Mouse (Mus musculus): ENCODE results near the gene Dusp6. TPM values are rescaled to one million over a fixed set of nuclear protein-coding genes. Genes with fewer than 3 reads are reported as not detected.

Dusp6 gene
- total and polyA plus RNA-seq, 2 experiments from 2014 or later, result 32.5 to 65.3 TPM

DNA sequence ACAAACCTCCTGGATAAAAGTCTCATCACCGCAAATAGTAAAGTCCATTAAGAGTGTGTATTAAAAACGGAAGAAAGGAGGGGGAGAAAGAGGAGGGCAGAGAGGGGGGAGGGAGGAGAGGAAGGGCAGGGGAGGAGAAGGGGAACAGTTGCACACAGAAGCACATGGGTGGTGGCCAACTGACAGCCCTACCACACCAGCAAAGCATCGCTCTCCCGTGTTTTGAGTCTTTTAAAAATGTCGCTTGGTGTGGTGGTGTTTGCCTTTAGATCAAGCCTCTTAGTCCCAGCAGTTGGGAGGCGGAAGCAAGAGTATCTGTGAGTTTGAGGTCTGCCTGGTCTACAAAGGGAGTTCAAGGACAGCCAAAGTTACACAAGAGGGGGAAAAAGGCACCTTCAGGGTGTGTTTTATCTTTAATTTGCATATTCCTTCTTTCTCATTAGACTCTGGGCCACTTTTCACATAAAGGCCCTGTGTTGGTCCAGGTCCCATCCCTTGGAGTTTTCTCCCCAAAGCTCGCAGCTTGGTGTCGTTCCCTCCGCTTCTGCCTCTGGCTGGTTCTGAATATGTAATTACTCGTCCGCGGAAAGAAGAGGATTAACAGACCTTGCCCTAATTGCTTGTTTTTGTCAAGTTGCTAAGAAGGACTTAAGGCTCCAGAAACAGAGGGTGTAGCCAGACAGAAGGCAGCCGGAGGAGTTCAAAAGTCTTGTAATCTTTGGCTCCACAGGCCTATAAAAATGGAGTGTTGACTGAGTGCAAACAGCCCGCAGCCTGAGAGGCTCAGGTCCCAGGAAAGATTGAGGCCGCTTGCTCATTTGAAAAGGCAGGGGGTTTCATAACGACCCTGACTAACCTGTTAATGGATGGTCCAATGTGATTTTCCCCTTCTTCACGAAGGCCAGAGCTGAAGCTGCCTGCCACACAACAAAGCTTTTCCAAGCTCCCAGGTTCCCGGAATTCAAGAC, 35.6 kb downstream of the Dusp6 start:
- Histone ChIP-seq H3K9ac (replicated peaks; ENCODE audit: low read length) (no peak overlapping the region), H3K27me3 (ENCODE audit: insufficient read depth, low read length) (no peaks in the 10 kb centered on the region), H3K36me3 (ENCODE audit: insufficient read depth, low read length) (no peaks in the 10 kb centered on the region), H3K27ac (no peak overlapping the region), H3K4me1 (ENCODE audit: insufficient read depth, low read length) (no peaks in the 10 kb centered on the region), H3K9me3 (ENCODE audit: low read length) (no peaks in the 10 kb centered on the region), H3K4me2 (ENCODE audit: low read depth, low read length) (0 out of 2 replicates have a peak overlapping the region, but pooled peaks have one; percentile 6), H3K4me3 (ENCODE audit: low read length) (no peak overlapping the region)
- DNase-seq (ENCODE audit: low spot score) (peak; percentile 23), ATAC-seq (0 out of 2 replicates have a peak, but pooled peaks have one; percentile 18)
- WGBS, result 25% methylated on average over 18 of the region's 18 CpGs
- no peak for TF ChIP-seq CTCF (IDR thresholded peaks at IDR 0.05; ENCODE audit: low read depth)

DNA sequence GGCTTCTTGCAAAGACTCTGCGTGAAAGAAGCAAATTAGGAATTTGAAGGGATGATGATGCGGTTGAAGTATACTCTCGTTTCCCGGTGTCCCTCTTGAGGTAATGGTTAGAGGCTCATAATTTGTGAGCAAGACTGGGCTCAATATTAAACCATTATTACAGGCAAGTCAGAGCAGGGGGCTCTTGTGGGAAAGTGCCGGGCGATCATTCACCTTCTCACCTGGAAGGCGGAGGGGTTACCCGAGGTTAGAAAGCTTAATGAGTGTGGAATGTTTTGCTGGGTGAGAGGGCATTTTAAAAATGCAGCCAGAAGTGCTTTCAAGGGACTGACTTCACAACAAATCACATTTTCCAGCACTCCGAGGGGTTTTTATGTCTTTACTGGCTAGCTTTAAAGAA, 36.3 kb downstream of the Dusp6 start:
- Histone ChIP-seq H3K27ac (no peak overlapping the region), H3K9ac (replicated peaks; ENCODE audit: low read length) (no peak overlapping the region), H3K9me3 (ENCODE audit: low read length) (no peaks in the 10 kb centered on the region), H3K4me1 (ENCODE audit: insufficient read depth, low read length) (no peaks in the 10 kb centered on the region), H3K36me3 (ENCODE audit: insufficient read depth, low read length) (no peaks in the 10 kb centered on the region), H3K4me2 (ENCODE audit: low read depth, low read length) (no peak overlapping the region), H3K27me3 (ENCODE audit: insufficient read depth, low read length) (no peaks in the 10 kb centered on the region), H3K4me3 (ENCODE audit: low read length) (no peak overlapping the region)
- no peak for ATAC-seq
- WGBS, result 33% methylated on average over 9 of the region's 9 CpGs
- DNase-seq (ENCODE audit: low spot score), result no peak
- no peak for TF ChIP-seq CTCF (IDR thresholded peaks at IDR 0.05; ENCODE audit: low read depth)

DNA sequence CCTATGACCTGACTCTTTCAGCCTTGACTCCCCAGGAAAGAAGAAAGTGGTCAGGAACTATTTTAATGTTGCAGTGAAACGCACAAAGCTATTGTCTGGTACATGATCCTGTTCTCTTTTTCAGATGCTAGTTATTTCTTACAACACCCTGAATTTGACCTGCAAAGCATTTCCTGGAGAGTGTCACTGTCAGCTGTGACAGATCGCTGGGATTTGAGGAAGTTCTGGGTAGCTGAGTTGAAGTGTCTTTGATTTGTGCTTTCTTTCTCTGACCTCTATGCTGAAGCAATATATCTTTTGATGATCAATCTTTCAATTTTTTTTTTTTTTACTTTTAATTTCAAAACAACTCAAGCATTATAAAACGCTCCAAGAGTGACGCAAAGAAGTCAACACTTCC, 39.0 kb downstream of the Dusp6 start:
- no peaks in the 10 kb centered on the region for H3K9me3 ChIP-seq (ENCODE audit: low read length)
- no peak for TF ChIP-seq CTCF (IDR thresholded peaks at IDR 0.05; ENCODE audit: low read depth)
- H3K27ac ChIP-seq, result no peak overlapping the region
- no peak for DNase-seq (ENCODE audit: low spot score)
- no peaks in the 10 kb centered on the region for H3K36me3 ChIP-seq (ENCODE audit: insufficient read depth, low read length)
- WGBS, result 83% methylated on average over 4 of the region's 4 CpGs
- no peak for ATAC-seq
- no peak overlapping the region for H3K4me2 ChIP-seq (ENCODE audit: low read depth, low read length)
- no peaks in the 10 kb centered on the region for H3K4me1 ChIP-seq (ENCODE audit: insufficient read depth, low read length)
- no peak overlapping the region for H3K9ac ChIP-seq (replicated peaks; ENCODE audit: low read length)
- H3K27me3 ChIP-seq (ENCODE audit: insufficient read depth, low read length), result no peaks in the 10 kb centered on the region
- no peak overlapping the region for H3K4me3 ChIP-seq (ENCODE audit: low read length)

DNA sequence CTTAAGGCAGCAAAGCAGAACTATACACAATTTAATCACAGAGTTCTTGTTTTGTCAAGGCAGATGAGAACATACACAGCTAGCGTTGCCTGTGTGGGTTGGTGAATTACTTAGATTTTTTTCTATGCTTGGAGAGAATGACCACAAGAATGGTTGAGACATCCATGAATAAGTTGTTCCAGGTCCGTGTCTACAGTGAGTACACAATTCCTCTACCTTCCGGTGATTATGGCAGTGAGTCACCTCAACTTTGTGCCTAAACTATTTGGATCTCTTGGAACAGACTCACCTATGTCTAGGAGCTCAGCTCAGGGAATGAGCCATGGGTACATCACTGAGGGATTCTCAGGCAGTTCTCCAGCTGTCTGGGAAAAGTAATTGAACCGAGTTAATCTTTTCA, 45.8 kb downstream of the Dusp6 start:
- no peaks in the 10 kb centered on the region for H3K9me3 ChIP-seq (ENCODE audit: low read length)
- H3K4me1 ChIP-seq (ENCODE audit: insufficient read depth, low read length), result no peaks in the 10 kb centered on the region
- ATAC-seq (no peak), DNase-seq (ENCODE audit: low spot score) (no peak)
- no peak overlapping the region for H3K4me3 ChIP-seq (ENCODE audit: low read length)
- no peaks in the 10 kb centered on the region for H3K27me3 ChIP-seq (ENCODE audit: insufficient read depth, low read length)
- H3K9ac ChIP-seq (replicated peaks; ENCODE audit: low read length), result no peak overlapping the region
- no peak overlapping the region for H3K4me2 ChIP-seq (ENCODE audit: low read depth, low read length)
- TF ChIP-seq CTCF (IDR thresholded peaks at IDR 0.05; ENCODE audit: low read depth), result no peak
- no peaks in the 10 kb centered on the region for H3K36me3 ChIP-seq (ENCODE audit: insufficient read depth, low read length)
- no peak overlapping the region for H3K27ac ChIP-seq
- 90% methylated on average over 4 of the region's 4 CpGs for WGBS

DNA sequence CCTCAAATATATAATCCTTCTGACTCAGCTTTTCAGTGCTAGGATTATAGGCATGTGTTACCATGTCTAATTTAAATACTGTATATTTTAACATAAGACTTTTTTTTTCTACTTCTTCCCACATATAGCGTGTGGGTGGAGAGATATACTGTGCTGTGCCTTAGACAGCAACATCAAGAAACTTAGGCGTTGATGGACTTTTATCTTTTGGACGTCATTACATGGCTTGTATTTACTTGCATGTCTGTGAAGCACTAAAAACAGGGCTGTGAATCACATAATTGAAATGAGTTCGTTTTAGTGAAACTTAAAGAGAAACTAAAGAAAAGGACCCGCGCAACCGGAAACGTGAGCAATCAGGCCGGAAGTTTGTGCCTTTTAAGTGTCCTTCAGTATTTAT, 46.6 kb downstream of the Dusp6 start:
- Histone ChIP-seq H3K9ac (replicated peaks; ENCODE audit: low read length) (no peak overlapping the region), H3K4me1 (ENCODE audit: insufficient read depth, low read length) (no peaks in the 10 kb centered on the region), H3K36me3 (ENCODE audit: insufficient read depth, low read length) (no peaks in the 10 kb centered on the region), H3K9me3 (ENCODE audit: low read length) (no peaks in the 10 kb centered on the region), H3K27ac (no peak overlapping the region), H3K4me3 (ENCODE audit: low read length) (no peak overlapping the region), H3K4me2 (ENCODE audit: low read depth, low read length) (no peak overlapping the region), H3K27me3 (ENCODE audit: insufficient read depth, low read length) (no peaks in the 10 kb centered on the region)
- 87% methylated on average over 9 of the region's 9 CpGs for WGBS
- no peak for TF ChIP-seq CTCF (IDR thresholded peaks at IDR 0.05; ENCODE audit: low read depth)
- DNase-seq (ENCODE audit: low spot score), result no peak
- ATAC-seq, result no peak

DNA sequence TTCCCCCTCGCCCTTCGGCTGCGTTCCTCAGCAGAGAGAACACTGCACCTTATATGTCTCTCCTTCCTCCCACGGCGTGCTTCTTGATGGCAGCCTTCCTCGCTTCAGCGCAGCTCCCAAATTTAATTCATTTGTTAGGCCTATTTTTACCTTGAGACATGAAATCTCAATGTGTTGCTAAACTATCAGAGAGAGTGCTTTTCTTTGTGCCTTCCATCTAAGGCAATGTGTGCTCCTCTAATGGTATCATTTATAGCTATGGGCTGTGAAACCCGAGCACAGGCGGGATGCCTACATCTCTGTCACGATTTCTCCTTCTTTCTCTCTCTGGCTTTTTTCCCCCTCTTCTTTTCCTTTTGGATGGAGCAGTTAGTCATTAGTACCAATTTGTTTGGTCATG, 47.2 kb downstream of the Dusp6 start:
- ATAC-seq (no peak), DNase-seq (ENCODE audit: low spot score) (no peak)
- H3K27me3 ChIP-seq (ENCODE audit: insufficient read depth, low read length), result no peaks in the 10 kb centered on the region
- H3K4me3 ChIP-seq (ENCODE audit: low read length), result no peak overlapping the region
- WGBS, result 81% methylated on average over 10 of the region's 10 CpGs
- H3K9me3 ChIP-seq (ENCODE audit: low read length), result no peaks in the 10 kb centered on the region
- H3K27ac ChIP-seq, result no peak overlapping the region
- no peaks in the 10 kb centered on the region for H3K36me3 ChIP-seq (ENCODE audit: insufficient read depth, low read length)
- no peak overlapping the region for H3K9ac ChIP-seq (replicated peaks; ENCODE audit: low read length)
- TF ChIP-seq CTCF (IDR thresholded peaks at IDR 0.05; ENCODE audit: low read depth), result no peak
- no peak overlapping the region for H3K4me2 ChIP-seq (ENCODE audit: low read depth, low read length)
- no peaks in the 10 kb centered on the region for H3K4me1 ChIP-seq (ENCODE audit: insufficient read depth, low read length)

DNA sequence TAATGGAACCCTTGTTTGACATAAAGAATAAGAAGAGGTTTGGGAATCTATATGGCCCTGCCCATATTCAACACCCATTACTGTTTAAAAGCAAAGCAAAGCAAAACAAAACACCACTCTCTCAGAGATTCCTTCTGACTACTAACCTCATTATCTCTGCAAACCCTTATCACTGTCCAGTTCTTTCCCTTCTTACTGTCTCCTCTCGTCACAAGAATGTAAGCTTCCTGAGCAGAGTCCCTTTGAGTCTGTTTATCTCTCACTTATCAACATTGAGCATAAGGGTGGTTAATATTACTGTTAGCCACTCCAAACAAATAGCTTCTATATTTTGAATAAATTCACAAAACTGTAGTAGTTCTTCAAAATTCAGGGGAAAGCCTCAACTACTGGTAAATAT, 48.9 kb downstream of the Dusp6 start:
- Histone ChIP-seq H3K9me3 (ENCODE audit: low read length) (no peaks in the 10 kb centered on the region), H3K4me2 (ENCODE audit: low read depth, low read length) (no peak overlapping the region), H3K4me1 (ENCODE audit: insufficient read depth, low read length) (no peaks in the 10 kb centered on the region), H3K36me3 (ENCODE audit: insufficient read depth, low read length) (no peaks in the 10 kb centered on the region), H3K27ac (no peak overlapping the region), H3K4me3 (ENCODE audit: low read length) (no peak overlapping the region), H3K27me3 (ENCODE audit: insufficient read depth, low read length) (no peaks in the 10 kb centered on the region), H3K9ac (replicated peaks; ENCODE audit: low read length) (no peak overlapping the region)
- no peak for TF ChIP-seq CTCF (IDR thresholded peaks at IDR 0.05; ENCODE audit: low read depth)
- 91% methylated on average over 1 of the region's 1 CpGs for WGBS
- ATAC-seq, result no peak
- DNase-seq (ENCODE audit: low spot score), result no peak

Measured in hindbrain, postnatal 0 days (tissue).